Mouse (Mus musculus) liver, adult 2 months (tissue): ENCODE measurements around the gene Fasn.
"Not testable (repeated sequence)": the region's sequence is repeated elsewhere in the genome, so short reads cannot be mapped to it uniquely, and the experiment has no call there.

ENCODE experiments used
- CTCF ChIP-seq: fragments of 200-500 bp; IDR thresholded peaks from 2 replicates; pipeline ENCODE4 v1.5.1; 2011; ENCODE audit warnings: low read depth, low read length, control low read depth
- POLR2A ChIP-seq: fragments of 200-500 bp; IDR thresholded peaks from 2 replicates; pipeline ENCODE4 v1.6.1; 2011; ENCODE audit warnings: low read length, control low read depth; ENCODE audit not compliant: insufficient read depth; ENCODE audit errors: extremely low read depth

DNA sequence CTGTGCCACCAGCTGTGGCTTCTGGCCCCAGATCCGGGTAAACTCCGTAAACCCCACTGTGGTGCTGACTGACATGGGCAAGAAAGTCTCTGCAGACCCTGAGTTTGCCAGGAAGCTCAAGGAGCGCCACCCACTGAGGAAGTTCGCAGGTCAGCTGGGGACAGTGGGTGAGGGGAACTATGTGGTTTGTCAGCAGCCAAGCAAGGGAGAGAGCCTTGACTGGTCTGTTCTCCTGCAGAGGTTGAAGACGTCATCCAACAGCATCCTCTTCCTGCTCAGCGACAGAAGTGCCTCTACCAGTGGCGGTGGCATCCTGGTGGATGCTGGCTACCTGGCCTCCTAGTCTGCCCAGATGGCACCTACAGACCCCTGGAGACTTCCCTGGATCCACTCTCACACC, 57.3 kb downstream of the Fasn start:
- not testable (repeated sequence) for TF ChIP-seq CTCF, POLR2A
